Comparison of ENCODE assay signal across 7 mouse cellular contexts in genomic region chr3:144318761-144319467, GRCm38 (mm10).
DNase-seq lines count a peak whose midpoint lies in the region; ATAC-seq and TF ChIP-seq lines count a peak whose summit lies in the region.

No protein-coding gene starts in this region.

- H3K9ac ChIP-seq in forebrain, postnatal 0 days, result peak overlapping the region; percentile 40
- peak overlapping the region; percentile 33; the same call in 1 of the 2 replicates for H3K9ac ChIP-seq in midbrain, postnatal 0 days (replicated peaks; ENCODE audit: low read length, poor library complexity, severe bottlenecking)

- 14% methylated on average over 16 of the region's 16 CpGs for WGBS in forebrain, postnatal 0 days
- WGBS in midbrain, postnatal 0 days, result 15% methylated on average over 16 of the region's 16 CpGs

- H3K36me3 ChIP-seq in forebrain, postnatal 0 days (ENCODE audit: insufficient read depth), result no peaks in the 10 kb centered on the region
- H3K36me3 ChIP-seq in midbrain, postnatal 0 days (ENCODE audit: insufficient read depth, low read length), result no peaks in the 10 kb centered on the region

- DNase-seq in forebrain, postnatal 0 days, result peak; percentile 55
- DNase-seq in layer of hippocampus, postnatal 36 days, result peak; percentile 33 to 38
- peak; percentile 79 for DNase-seq in midbrain, postnatal 0 days (ENCODE audit: low spot score)
- DNase-seq in thymus, postnatal 36 days, result no peak
- DNase-seq in spleen, postnatal 14 days (ENCODE audit: low spot score in 2 of 2), result no peak
- DNase-seq in embryo, embryonic 9.5 days (ENCODE audit: extremely low spot score), result no peak

- H3K27ac ChIP-seq in cortical plate, adult 2 months (ENCODE audit: insufficient read depth, low read length), result peak overlapping the region; percentile 78
- peak overlapping the region; percentile 54 for H3K27ac ChIP-seq in forebrain, postnatal 0 days (ENCODE audit: low read depth, low read length)
- peak overlapping the region; percentile 60 for H3K27ac ChIP-seq in midbrain, postnatal 0 days (ENCODE audit: low read depth, low read length)

- TF ChIP-seq POLR2A in cortical plate, adult 2 months (IDR thresholded peaks at IDR 0.05; ENCODE audit: extremely low read depth, insufficient read depth, low read length), result no peak

- peaks cover 4% of the 10 kb centered on the region; the same call in 1 of the 2 replicates for H3K4me1 ChIP-seq in cortical plate, adult 2 months (ENCODE audit: control insufficient read depth, insufficient read depth, low read length)
- H3K4me1 ChIP-seq in forebrain, postnatal 0 days (ENCODE audit: insufficient read depth), result peaks cover 15% of the 10 kb centered on the region
- H3K4me1 ChIP-seq in midbrain, postnatal 0 days (ENCODE audit: insufficient read depth, low read length), result no peaks in the 10 kb centered on the region

- no peak overlapping the region for H3K4me3 ChIP-seq in cortical plate, adult 2 months (ENCODE audit: insufficient read depth, low read length)
- H3K4me3 ChIP-seq in forebrain, postnatal 0 days (ENCODE audit: low read depth, low read length), result no peak overlapping the region
- no peak overlapping the region for H3K4me3 ChIP-seq in midbrain, postnatal 0 days (ENCODE audit: low read depth, low read length)

- no peak for TF ChIP-seq CTCF in cortical plate, adult 2 months (IDR thresholded peaks at IDR 0.05; ENCODE audit: extremely low read depth, insufficient read depth, low read length)
- no peak for TF ChIP-seq CTCF in forebrain, postnatal 0 days (IDR thresholded peaks at IDR 0.05; ENCODE audit: low read depth)
- TF ChIP-seq CTCF in midbrain, postnatal 0 days (IDR thresholded peaks at IDR 0.05), result no peak

- peak overlapping the region; percentile 40 for H3K4me2 ChIP-seq in forebrain, postnatal 0 days (ENCODE audit: low read depth)
- H3K4me2 ChIP-seq in midbrain, postnatal 0 days (ENCODE audit: low read depth, low read length, poor library complexity, severe bottlenecking), result peak overlapping the region; percentile 10; the same call in 1 of the 2 replicates

- peak; percentile 75 for ATAC-seq in forebrain, postnatal 0 days
- peak; percentile 79 for ATAC-seq in midbrain, postnatal 0 days (ENCODE audit: low FRiP score)

- H3K27me3 ChIP-seq in forebrain, postnatal 0 days (ENCODE audit: insufficient read depth, low read length), result no peaks in the 10 kb centered on the region
- H3K27me3 ChIP-seq in midbrain, postnatal 0 days (ENCODE audit: insufficient read depth, low read length), result no peaks in the 10 kb centered on the region

- no peaks in the 10 kb centered on the region for H3K9me3 ChIP-seq in forebrain, postnatal 0 days (ENCODE audit: low read length)
- H3K9me3 ChIP-seq in midbrain, postnatal 0 days (ENCODE audit: low read length), result no peaks in the 10 kb centered on the region

Comparison
In these comparisons a context has a peak if more than half of its experiments do, and no peak if none do; other contexts are left out.
1. DNase-seq: peak in forebrain, postnatal 0 days (single experiment), layer of hippocampus, postnatal 36 days (2 of 2) and midbrain, postnatal 0 days (single experiment); none in thymus, postnatal 36 days (0 of 2), spleen, postnatal 14 days (0 of 2) and embryo, embryonic 9.5 days (single experiment).
2. Peak in every context shown above with its lines, with median percentiles within 50 percentile points of each other: H3K27ac ChIP-seq.